Mouse (Mus musculus): ENCODE measurements around the gene Ints5. TPM values are rescaled to one million over a fixed set of nuclear protein-coding genes. Genes with fewer than 3 reads are reported as not detected.
A peak's percentile ranks its signal among the peaks of the same experiment; 100 is the strongest.

The Ints5 gene
- polyA plus RNA-seq, 1 experiment from 2014 or later, result 16.6 TPM

GRCm38 (mm10) chr19:8903412-8903811 lies 10.6 kb downstream of the Ints5 start:
- WGBS, result 90% methylated on average over 5 of the region's 5 CpGs

GRCm38 (mm10) chr19:8908531-8908930 lies 15.7 kb downstream of the Ints5 start:
- TF ChIP-seq CTCF (IDR thresholded peaks at IDR 0.05), result no peak
- no peak for TF ChIP-seq EP300 (IDR thresholded peaks at IDR 0.05)
- H3K4me3 ChIP-seq (ENCODE audit: low read depth, low read length), result no peak overlapping the region
- DNase-seq (ENCODE audit: low spot score) (no peak), ATAC-seq (no peak)
- no peak overlapping the region for H3K27ac ChIP-seq (ENCODE audit: low read length)
- H3K9me3 ChIP-seq (ENCODE audit: low read length), result no peaks in the 10 kb centered on the region
- no peaks in the 10 kb centered on the region for H3K4me1 ChIP-seq (ENCODE audit: insufficient read depth, low read depth, low read length)
- H3K36me3 ChIP-seq (ENCODE audit: insufficient read depth, low read length), result peaks cover 66% of the 10 kb centered on the region
- H3K9ac ChIP-seq (replicated peaks; ENCODE audit: low read depth), result no peak overlapping the region
- H3K27me3 ChIP-seq (replicated peaks; ENCODE audit: insufficient read depth, low read length), result no peaks in the 10 kb centered on the region
- 86% methylated on average over 6 of the region's 6 CpGs for WGBS
- H3K4me2 ChIP-seq (replicated peaks; ENCODE audit: low read depth, low read length), result no peak overlapping the region

More at GRCm38 (mm10) chr19:8903412-8903811, 10.6 kb downstream of the Ints5 start:
- H3K9ac ChIP-seq (replicated peaks; ENCODE audit: low read depth), result no peak overlapping the region
- DNase-seq (ENCODE audit: low spot score) (no peak), ATAC-seq (no peak)
- no peaks in the 10 kb centered on the region for H3K9me3 ChIP-seq (ENCODE audit: low read length)
- TF ChIP-seq CTCF (IDR thresholded peaks at IDR 0.05) (no peak), EP300 (IDR thresholded peaks at IDR 0.05) (no peak)
- H3K4me2 ChIP-seq (replicated peaks; ENCODE audit: low read depth, low read length), result no peak overlapping the region
- H3K4me3 ChIP-seq (ENCODE audit: low read depth, low read length), result no peak overlapping the region
- H3K27me3 ChIP-seq (replicated peaks; ENCODE audit: insufficient read depth, low read length), result no peaks in the 10 kb centered on the region
- peaks cover 3% of the 10 kb centered on the region; the same call in 1 of the 2 replicates for H3K4me1 ChIP-seq (ENCODE audit: insufficient read depth, low read depth, low read length)
- H3K27ac ChIP-seq (ENCODE audit: low read length), result no peak overlapping the region
- peaks cover 29% of the 10 kb centered on the region; the same call in 1 of the 2 replicates for H3K36me3 ChIP-seq (ENCODE audit: insufficient read depth, low read length)

GRCm38 (mm10) chr19:8911810-8912209 lies 19.0 kb downstream of the Ints5 start:
- no peak overlapping the region for H3K9ac ChIP-seq (replicated peaks; ENCODE audit: low read depth)
- DNase-seq (ENCODE audit: low spot score) (no peak), ATAC-seq (no peak)
- no peak overlapping the region for H3K4me2 ChIP-seq (replicated peaks; ENCODE audit: low read depth, low read length)
- H3K27me3 ChIP-seq (replicated peaks; ENCODE audit: insufficient read depth, low read length), result no peaks in the 10 kb centered on the region
- peaks cover 81% of the 10 kb centered on the region for H3K36me3 ChIP-seq (ENCODE audit: insufficient read depth, low read length)
- H3K4me1 ChIP-seq (ENCODE audit: insufficient read depth, low read depth, low read length), result no peaks in the 10 kb centered on the region
- TF ChIP-seq EP300 (IDR thresholded peaks at IDR 0.05), result no peak
- no peak for TF ChIP-seq CTCF (IDR thresholded peaks at IDR 0.05)
- no peaks in the 10 kb centered on the region for H3K9me3 ChIP-seq (ENCODE audit: low read length)
- H3K4me3 ChIP-seq (ENCODE audit: low read depth, low read length), result no peak overlapping the region
- WGBS, result 91% methylated on average over 5 of the region's 5 CpGs
- no peak overlapping the region for H3K27ac ChIP-seq (ENCODE audit: low read length)

- ATAC-seq, result no peak
Observed at GRCm38 (mm10) chr19:8914212-8914611, 21.4 kb downstream of the Ints5 start.

GRCm38 (mm10) chr19:8919000-8919399 lies 26.2 kb downstream of the Ints5 start:
- H3K4me3 ChIP-seq (ENCODE audit: low read depth, low read length), result no peak overlapping the region
- H3K27me3 ChIP-seq (replicated peaks; ENCODE audit: insufficient read depth, low read length), result no peaks in the 10 kb centered on the region
- H3K27ac ChIP-seq (ENCODE audit: low read length), result no peak overlapping the region
- 91% methylated on average over 3 of the region's 3 CpGs for WGBS
- ATAC-seq, result no peak
- H3K4me2 ChIP-seq (replicated peaks; ENCODE audit: low read depth, low read length), result no peak overlapping the region
- no peaks in the 10 kb centered on the region for H3K9me3 ChIP-seq (ENCODE audit: low read length)
- no peak overlapping the region for H3K9ac ChIP-seq (replicated peaks; ENCODE audit: low read depth)
- peaks cover 7% of the 10 kb centered on the region; the same call in 1 of the 2 replicates for H3K4me1 ChIP-seq (ENCODE audit: insufficient read depth, low read depth, low read length)
- DNase-seq (ENCODE audit: low spot score), result no peak
- peaks cover 25% of the 10 kb centered on the region for H3K36me3 ChIP-seq (ENCODE audit: insufficient read depth, low read length)
- TF ChIP-seq EP300 (IDR thresholded peaks at IDR 0.05) (no peak), CTCF (IDR thresholded peaks at IDR 0.05) (no peak)

More at GRCm38 (mm10) chr19:8914212-8914611, 21.4 kb downstream of the Ints5 start:
- Histone ChIP-seq H3K9ac (replicated peaks; ENCODE audit: low read depth) (no peak overlapping the region), H3K36me3 (ENCODE audit: insufficient read depth, low read length) (peaks cover 60% of the 10 kb centered on the region), H3K4me3 (ENCODE audit: low read depth, low read length) (no peak overlapping the region), H3K27me3 (replicated peaks; ENCODE audit: insufficient read depth, low read length) (no peaks in the 10 kb centered on the region), H3K4me1 (ENCODE audit: insufficient read depth, low read depth, low read length) (no peaks in the 10 kb centered on the region), H3K27ac (ENCODE audit: low read length) (no peak overlapping the region), H3K9me3 (ENCODE audit: low read length) (no peaks in the 10 kb centered on the region), H3K4me2 (replicated peaks; ENCODE audit: low read depth, low read length) (no peak overlapping the region)
- WGBS, result 95% methylated on average over 3 of the region's 3 CpGs
- TF ChIP-seq CTCF (IDR thresholded peaks at IDR 0.05) (no peak), EP300 (IDR thresholded peaks at IDR 0.05) (no peak)
- DNase-seq (ENCODE audit: low spot score), result no peak

GRCm38 (mm10) chr19:8919684-8920072 lies 26.9 kb downstream of the Ints5 start:
- DNase-seq (ENCODE audit: low spot score) (no peak), ATAC-seq (no peak)
- Histone ChIP-seq H3K27me3 (replicated peaks; ENCODE audit: insufficient read depth, low read length) (no peaks in the 10 kb centered on the region), H3K9me3 (ENCODE audit: low read length) (no peaks in the 10 kb centered on the region), H3K27ac (ENCODE audit: low read length) (peak overlapping the region; percentile 91), H3K4me1 (ENCODE audit: insufficient read depth, low read depth, low read length) (peaks cover 7% of the 10 kb centered on the region; the same call in 1 of the 2 replicates), H3K9ac (replicated peaks; ENCODE audit: low read depth) (no peak overlapping the region), H3K4me3 (ENCODE audit: low read depth, low read length) (no peak overlapping the region), H3K36me3 (ENCODE audit: insufficient read depth, low read length) (peaks cover 19% of the 10 kb centered on the region), H3K4me2 (replicated peaks; ENCODE audit: low read depth, low read length) (peak overlapping the region; percentile 66; the same call in 1 of the 2 replicates)
- TF ChIP-seq CTCF (IDR thresholded peaks at IDR 0.05), result no peak
- TF ChIP-seq EP300 (IDR thresholded peaks at IDR 0.05), result no peak
- WGBS, result 76% methylated on average over 6 of the region's 6 CpGs
